Mouse (Mus musculus): ENCODE measurements around the gene Rufy1.

Gene Rufy1

GRCm38 (mm10) chr11:50354851-50355250, 76.1 kb downstream of the Rufy1 start:
- in situ Hi-C loops (cut with MseI, MboI): no loop called here

GRCm38 (mm10) chr11:50354162-50354561, 76.8 kb downstream of the Rufy1 start, which contains the start of gene Cby3:
Cby3 (plus strand) TSS chr11:50354462.
- in situ Hi-C loops (cut with MseI, MboI): no loop called here

DNA sequence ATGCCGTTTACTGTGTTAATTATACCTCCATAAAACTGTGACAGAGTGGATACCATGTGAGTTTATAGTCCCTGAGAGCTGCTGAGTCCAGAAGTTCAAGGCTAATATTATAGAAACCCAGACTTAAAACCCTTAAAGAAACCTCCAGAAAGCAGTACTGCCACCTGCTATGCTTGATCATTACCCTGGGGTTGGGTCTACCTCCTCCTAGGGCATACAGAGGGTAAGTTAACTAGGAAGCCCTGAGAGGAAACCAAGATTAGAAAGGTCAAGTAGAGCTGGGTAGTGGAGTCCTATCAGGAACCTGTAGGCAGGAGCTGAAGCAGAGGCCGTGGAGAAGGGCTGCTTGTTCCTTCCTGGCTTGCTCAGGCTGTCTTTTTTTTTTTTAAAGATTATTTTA, 78.7 kb downstream of the Rufy1 start:
- in situ Hi-C loops (cut with MseI, MboI): no loop called here

DNA sequence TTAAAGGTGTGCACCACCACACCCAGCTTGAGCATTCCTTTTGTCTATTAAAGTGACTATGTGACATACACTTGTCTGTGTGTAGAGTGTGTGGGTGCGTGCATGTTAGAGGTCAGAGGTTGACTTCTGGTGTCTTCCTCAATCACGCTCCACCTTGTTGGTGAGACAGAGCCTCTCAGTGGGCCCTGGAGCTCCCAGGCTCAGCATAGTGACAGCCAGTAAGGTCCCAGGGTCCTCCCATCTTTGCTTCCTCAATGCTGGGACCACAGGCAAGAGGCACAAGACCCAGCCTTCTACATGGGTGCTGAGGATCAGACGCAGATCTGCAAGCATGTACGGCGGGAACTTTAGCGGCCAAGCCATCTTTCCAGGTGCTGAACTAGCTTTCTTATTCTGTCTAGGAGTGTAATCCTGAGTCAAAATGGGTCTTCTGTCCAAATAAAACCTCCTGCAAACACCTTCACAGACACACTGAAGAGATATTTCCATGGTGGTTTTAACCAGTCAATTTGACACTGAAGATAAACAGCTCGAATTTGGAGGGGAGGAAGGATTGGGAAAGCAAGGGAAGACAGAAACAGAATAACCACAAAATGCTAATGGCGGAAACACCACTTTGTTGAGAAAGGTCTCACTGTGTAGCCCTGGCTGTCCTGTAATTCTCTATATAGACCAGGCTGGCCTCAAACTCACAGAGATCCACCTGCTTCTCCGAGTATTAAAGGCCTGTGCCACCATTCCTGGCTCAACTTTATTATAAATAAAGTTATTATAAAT, 84.5 kb downstream of the Rufy1 start:
- in situ Hi-C loops (cut with MseI, MboI): no loop called here

GRCm38 (mm10) chr11:50345486-50345885, 85.4 kb downstream of the Rufy1 start:
- in situ Hi-C loops (cut with MseI, MboI): no loop called here
